Mouse (Mus musculus) heart, adult 2 months (tissue): ENCODE results near the gene Plekhm3.

Experiments used
- CTCF ChIP-seq: fragments of 200-600 bp; IDR thresholded peaks from 2 replicates; pipeline ENCODE4 v1.8.1; 2022; ENCODE audit warnings: antibody characterized with exemption, mild to moderate bottlenecking, moderate library complexity
- EP300 ChIP-seq: fragments of 200-500 bp; IDR thresholded peaks from 2 replicates; pipeline ENCODE4 v1.6.1; 2011; ENCODE audit warnings: low read depth, low read length, control low read depth; ENCODE audit not compliant: insufficient read depth
- POLR2A ChIP-seq: fragments of 200-500 bp; IDR thresholded peaks from 2 replicates; pipeline ENCODE4 v1.6.1; 2011; ENCODE audit warnings: mild to moderate bottlenecking, low read depth, low read length, control low read depth; ENCODE audit not compliant: insufficient read depth

DNA sequence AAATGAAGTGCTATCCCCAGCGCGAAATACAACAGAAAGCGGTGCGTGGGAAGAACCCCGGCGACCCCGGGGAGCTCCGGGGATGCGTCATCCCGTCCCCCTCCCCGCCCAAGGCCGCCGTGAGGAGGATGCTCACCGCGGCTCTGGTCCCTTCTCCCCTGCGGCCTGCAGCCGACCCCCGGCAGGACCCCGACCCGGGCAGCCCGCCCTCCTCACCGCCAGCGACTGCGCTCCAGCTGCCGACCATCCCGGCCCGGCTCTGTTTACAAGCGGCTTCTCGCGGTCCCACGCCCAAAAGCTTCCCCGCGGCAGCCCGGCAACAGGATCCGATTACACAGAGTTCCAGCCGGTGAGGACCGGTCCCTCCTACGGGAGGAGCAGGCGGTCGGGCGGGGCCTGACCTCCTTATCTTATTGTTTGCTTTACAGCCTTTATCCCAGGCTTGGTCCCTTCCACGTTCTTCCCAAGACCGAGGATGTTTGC, at the start of gene Plekhm3:
- TF ChIP-seq EP300 (no peak), POLR2A (peak; percentile 57), CTCF (no peak)
